Mouse (Mus musculus): ENCODE data around the gene Depdc5.
A peak's percentile ranks its signal among the peaks of the same experiment; 100 is the strongest.
"Not testable (repeated sequence)": the region's sequence is repeated elsewhere in the genome, so short reads cannot be mapped to it uniquely, and the experiment has no call there.

Gene Depdc5

GRCm38 (mm10) chr5:33033121-33033520 lies 169.6 kb downstream of the Depdc5 start:
- peak; percentile 83 for DNase-seq (ENCODE audit: low spot score)

GRCm38 (mm10) chr5:33033633-33034032 lies 170.1 kb downstream of the Depdc5 start:
- not testable (repeated sequence) for DNase-seq (ENCODE audit: low spot score)

DNA sequence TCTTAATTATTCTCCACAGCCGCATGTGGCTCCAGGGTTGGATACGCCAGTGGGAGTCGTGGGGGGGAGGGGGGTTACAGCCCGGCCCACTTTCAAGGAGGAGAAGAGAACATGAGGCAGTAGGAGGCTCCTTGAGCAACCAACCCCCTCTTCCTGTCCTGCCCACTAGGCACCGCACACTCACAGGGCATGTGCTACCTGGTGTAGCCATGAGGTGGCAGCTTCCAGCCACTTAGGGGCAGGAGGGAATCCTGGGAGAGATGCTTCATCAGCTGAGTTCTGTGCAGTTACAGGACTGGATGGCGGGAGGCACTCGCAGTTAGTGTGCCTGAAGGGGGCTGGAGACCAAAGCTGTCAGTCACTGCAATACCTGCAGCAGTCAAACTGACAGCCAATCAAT lies 170.6 kb downstream of the Depdc5 start:
- no peak for DNase-seq (ENCODE audit: low spot score)

- DNase-seq (ENCODE audit: low spot score): no peak
Observed at GRCm38 (mm10) chr5:33034916-33035315, 171.4 kb downstream of the Depdc5 start.

- no peak for DNase-seq (ENCODE audit: low spot score)
Observed at GRCm38 (mm10) chr5:33038656-33039509, 175.4 kb downstream of the Depdc5 start.

GRCm38 (mm10) chr5:33039510-33039911 lies 176.0 kb downstream of the Depdc5 start:
- DNase-seq (ENCODE audit: low spot score): peak; percentile 76

- not testable (repeated sequence) for DNase-seq (ENCODE audit: low spot score)
Observed at GRCm38 (mm10) chr5:33040735-33041134, 177.2 kb downstream of the Depdc5 start.

DNA sequence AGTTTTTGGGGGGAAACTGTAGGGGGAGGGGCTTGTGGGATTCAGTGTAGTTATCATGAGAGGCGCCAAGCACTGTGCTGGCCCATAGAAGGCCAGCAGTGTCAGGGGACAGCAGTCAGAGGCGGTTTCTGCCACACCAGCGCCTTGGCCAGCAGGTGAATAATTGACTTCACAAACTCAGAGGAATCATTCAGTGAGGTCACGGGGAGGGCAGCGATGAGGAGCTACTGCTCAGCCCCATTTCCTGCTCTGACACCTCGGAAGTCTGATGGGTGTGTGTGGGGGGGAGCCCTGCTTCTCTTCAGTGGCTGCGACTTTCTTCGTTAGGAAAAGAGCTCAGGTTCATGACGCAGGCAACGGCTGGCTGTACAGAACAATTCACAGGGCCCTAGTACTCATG lies 179.9 kb downstream of the Depdc5 start:
- DNase-seq (ENCODE audit: low spot score): no peak

Measured in urinary bladder, postnatal 14 days (tissue).